Mouse (Mus musculus): ENCODE results near the gene Ap1g2. TPM values are rescaled to one million over a fixed set of nuclear protein-coding genes. Genes with fewer than 3 reads are reported as not detected.
A peak's percentile ranks its signal among the peaks of the same experiment; 100 is the strongest.

Gene Ap1g2
- polyA plus RNA-seq, 1 experiment: 6.5 TPM

GRCm38 (mm10) chr14:55054191-55054749 lies 52.1 kb downstream of the Ap1g2 start:
- Histone ChIP-seq H3K27me3 (ENCODE audit: control insufficient read depth, insufficient read depth, insufficient read length) (no peaks in the 10 kb centered on the region), H3K36me3 (ENCODE audit: control insufficient read depth, insufficient read depth) (no peaks in the 10 kb centered on the region), H3K79me2 (ENCODE audit: control insufficient read depth, insufficient read depth) (no peaks in the 10 kb centered on the region), H3K4me3 (no peak overlapping the region), H3K4me2 (ENCODE audit: low read depth) (peak overlapping the region; percentile 43), H3ac (ENCODE audit: control insufficient read depth, insufficient read length) (no peak overlapping the region)
- TF ChIP-seq POLR2A (IDR thresholded peaks at IDR 0.05; ENCODE audit: insufficient read length, low read depth) (no peak), TCF3 (IDR thresholded peaks at IDR 0.05; ENCODE audit: insufficient read length, low read depth) (no peak), REST (IDR thresholded peaks at IDR 0.05; ENCODE audit: insufficient read depth, insufficient read length) (no peak)

GRCm38 (mm10) chr14:55053708-55054190 lies 52.6 kb downstream of the Ap1g2 start:
- no peak overlapping the region for H3K4me3 ChIP-seq
- no peak overlapping the region for H3ac ChIP-seq (ENCODE audit: control insufficient read depth, insufficient read length)
- H3K27me3 ChIP-seq (ENCODE audit: control insufficient read depth, insufficient read depth, insufficient read length): no peaks in the 10 kb centered on the region
- H3K36me3 ChIP-seq (ENCODE audit: control insufficient read depth, insufficient read depth): no peaks in the 10 kb centered on the region
- no peak overlapping the region for H3K4me2 ChIP-seq (ENCODE audit: low read depth)
- peak; percentile 14 for TF ChIP-seq POLR2A (IDR thresholded peaks at IDR 0.05; ENCODE audit: insufficient read length, low read depth)
- no peak for TF ChIP-seq USF1 (IDR thresholded peaks at IDR 0.05; ENCODE audit: low read depth)
- TF ChIP-seq MYOD1 (IDR thresholded peaks at IDR 0.05; ENCODE audit: control insufficient read depth in 1 of 3, insufficient read length in 2 of 3, low read depth in 2 of 3): peak in 1 of 3 experiments; percentile 9
- no peaks in the 10 kb centered on the region for H3K79me2 ChIP-seq (ENCODE audit: control insufficient read depth, insufficient read depth)

GRCm38 (mm10) chr14:55053050-55053449 lies 53.3 kb downstream of the Ap1g2 start:
- Histone ChIP-seq H3K4me3 (no peak overlapping the region), H3K27me3 (ENCODE audit: control insufficient read depth, insufficient read depth, insufficient read length) (no peaks in the 10 kb centered on the region), H3K4me2 (ENCODE audit: low read depth) (no peak overlapping the region), H3ac (ENCODE audit: control insufficient read depth, insufficient read length) (no peak overlapping the region), H3K36me3 (ENCODE audit: control insufficient read depth, insufficient read depth) (no peaks in the 10 kb centered on the region), H3K79me2 (ENCODE audit: control insufficient read depth, insufficient read depth) (no peaks in the 10 kb centered on the region)
- no peak for TF ChIP-seq MYOG (IDR thresholded peaks at IDR 0.05; ENCODE audit: control insufficient read depth in 1 of 3, insufficient read depth in 1 of 3, insufficient read length in 2 of 3, low read depth in 2 of 3)
- no peak for TF ChIP-seq E2F4 (IDR thresholded peaks at IDR 0.05; ENCODE audit: insufficient read depth)

- H3K79me2 ChIP-seq (ENCODE audit: control insufficient read depth, insufficient read depth): no peaks in the 10 kb centered on the region
- no peaks in the 10 kb centered on the region for H3K36me3 ChIP-seq (ENCODE audit: control insufficient read depth, insufficient read depth)
- peak in 1 of 3 experiments; percentile 8 for TF ChIP-seq MYOD1 (IDR thresholded peaks at IDR 0.05; ENCODE audit: control insufficient read depth in 1 of 3, insufficient read length in 2 of 3, low read depth in 2 of 3)
- TF ChIP-seq TCF3 (IDR thresholded peaks at IDR 0.05; ENCODE audit: insufficient read length, low read depth): no peak
- no peak for TF ChIP-seq CEBPB (IDR thresholded peaks at IDR 0.05; ENCODE audit: insufficient read depth, poor library complexity, severe bottlenecking)
- TF ChIP-seq REST (IDR thresholded peaks at IDR 0.05; ENCODE audit: insufficient read depth, insufficient read length): no peak
- no peak for TF ChIP-seq E2F4 (IDR thresholded peaks at IDR 0.05; ENCODE audit: insufficient read depth)
- no peak for TF ChIP-seq TCF12 (IDR thresholded peaks at IDR 0.05; ENCODE audit: insufficient read depth, poor library complexity, severe bottlenecking)
- TF ChIP-seq USF1 (IDR thresholded peaks at IDR 0.05; ENCODE audit: low read depth): no peak
- no peak overlapping the region for H3K4me3 ChIP-seq
- no peak overlapping the region for H3K4me2 ChIP-seq (ENCODE audit: low read depth)
- no peak overlapping the region for H3ac ChIP-seq (ENCODE audit: control insufficient read depth, insufficient read length)
- H3K27me3 ChIP-seq (ENCODE audit: control insufficient read depth, insufficient read depth, insufficient read length): no peaks in the 10 kb centered on the region
These were observed 53.9 kb downstream of the Ap1g2 start for GRCm38 (mm10) chr14:55052496-55052895.

Other genes starting within 250 kb of the Ap1g2 start
- 2.5 TPM for gene Homez, start 235.6 kb downstream of the Ap1g2 start, polyA plus RNA-seq (2012; fragmentation: generic; extraction: Trizol)
- gene Ppp1r3e, start 229.0 kb downstream of the Ap1g2 start, polyA plus RNA-seq (2012; fragmentation: generic; extraction: Trizol): 0.71 TPM
- gene Bcl2l2, start 223.2 kb downstream of the Ap1g2 start, polyA plus RNA-seq (2012; fragmentation: generic; extraction: Trizol): 20.5 TPM
- 0.47 TPM for gene Gm20521, start 223.2 kb downstream of the Ap1g2 start, polyA plus RNA-seq (2012; fragmentation: generic; extraction: Trizol)
- 70.6 TPM for gene Pabpn1, start 214.1 kb downstream of the Ap1g2 start, polyA plus RNA-seq (2012; fragmentation: generic; extraction: Trizol)
- 0.92 TPM for gene Slc22a17, start 193.5 kb downstream of the Ap1g2 start, polyA plus RNA-seq (2012; fragmentation: generic; extraction: Trizol)
- gene Efs, start 180.5 kb downstream of the Ap1g2 start, polyA plus RNA-seq (2012; fragmentation: generic; extraction: Trizol): 0.95 TPM
- 0.05 TPM for gene Il25, start 173.9 kb downstream of the Ap1g2 start, polyA plus RNA-seq (2012; fragmentation: generic; extraction: Trizol)
- not detected for gene Cmtm5, start 170.3 kb downstream of the Ap1g2 start, polyA plus RNA-seq (2012; fragmentation: generic; extraction: Trizol)
- 15.0 TPM for gene Myh6, start 139.7 kb downstream of the Ap1g2 start, polyA plus RNA-seq (2012; fragmentation: generic; extraction: Trizol)
- gene Gm17428, start 129.7 kb downstream of the Ap1g2 start, polyA plus RNA-seq (2012; fragmentation: generic; extraction: Trizol): not detected
- gene Myh7, start 112.0 kb downstream of the Ap1g2 start, polyA plus RNA-seq (2012; fragmentation: generic; extraction: Trizol): 56.5 TPM
- gene Ngdn, start 91.1 kb downstream of the Ap1g2 start, polyA plus RNA-seq (2012; fragmentation: generic; extraction: Trizol): 39.4 TPM
- 0.98 TPM for gene Zfhx2, start 14.3 kb downstream of the Ap1g2 start, polyA plus RNA-seq (2012; fragmentation: generic; extraction: Trizol)
- gene Thtpa, start 11.8 kb downstream of the Ap1g2 start, polyA plus RNA-seq (2012; fragmentation: generic; extraction: Trizol): 10.8 TPM
- not detected for gene Jph4, start 10.3 kb upstream of the Ap1g2 start, polyA plus RNA-seq (2012; fragmentation: generic; extraction: Trizol)
- not detected for gene Dhrs2, start 115.4 kb upstream of the Ap1g2 start, polyA plus RNA-seq (2012; fragmentation: generic; extraction: Trizol)